Mouse (Mus musculus) CH12.LX (cell line): ENCODE measurements around the gene Gimap3. TPM values are rescaled to one million over a fixed set of nuclear protein-coding genes. Genes with fewer than 3 reads are reported as not detected.

Experiments used
- DNase-seq: peaks from one replicate; pipeline ENCODE4 v3.0.0-alpha.2; 2013; ENCODE audit errors: extremely low read depth
- H3K27ac ChIP-seq: 2 replicates; pipeline ENCODE4 v1.5.1; 2012; ENCODE audit warnings: low read depth, mild to moderate bottlenecking, control low read depth, moderate library complexity; ENCODE audit not compliant: insufficient read depth
- H3K27me3 ChIP-seq: replicated peaks from 2 replicates; pipeline ENCODE3; 2012; ENCODE audit warnings: inconsistent platforms
- H3K36me3 ChIP-seq, 2 experiments: replicated peaks in 1 of 2; 2 replicates each; pipeline versions ENCODE3 to v1.6.1; 2012; ENCODE audit warnings: inconsistent platforms in 1 of 2, low read length in 1 of 2, mild to moderate bottlenecking in 1 of 2, mixed read lengths in 1 of 2, moderate library complexity in 1 of 2; ENCODE audit not compliant: control insufficient read depth in 1 of 2, insufficient read depth in 1 of 2
- H3K4me1 ChIP-seq, 2 experiments: 2 replicates each; pipeline ENCODE4 v1.6.1; 2012; ENCODE audit warnings: inconsistent platforms in 1 of 2, moderate library complexity in 1 of 2; ENCODE audit not compliant: insufficient read depth in 2 of 2, control insufficient read depth in 1 of 2
- H3K4me2 ChIP-seq: 2 replicates; pipeline ENCODE4 v1.6.1; 2012; ENCODE audit warnings: low read depth, mild to moderate bottlenecking, control low read depth; ENCODE audit not compliant: poor library complexity, insufficient read depth, severe bottlenecking
- H3K4me3 ChIP-seq, 3 experiments: fragments of 150-350 bp in 1 of 3; sonication (generic) in 1 of 3; replicated peaks in 1 of 3; 2 replicates each; pipeline versions ENCODE3 to v1.5.1; 2011 to 2012; ENCODE audit warnings: low read depth in 2 of 3, low read length in 2 of 3, mild to moderate bottlenecking in 2 of 3, moderate library complexity in 2 of 3, control low read depth in 1 of 3, improper control_type of control experiment in 1 of 3, inconsistent platforms in 1 of 3, mixed read lengths in 1 of 3; ENCODE audit not compliant: poor library complexity in 1 of 3
- H3K79me2 ChIP-seq: replicated peaks from 2 replicates; pipeline ENCODE4 v1.6.1; 2012; ENCODE audit warnings: mild to moderate bottlenecking, moderate library complexity; ENCODE audit not compliant: control insufficient read depth, poor library complexity, insufficient read depth, severe bottlenecking; ENCODE audit errors: extremely low read depth
- H3K9ac ChIP-seq: 2 replicates; pipeline ENCODE4 v1.6.1; 2012; ENCODE audit warnings: low read depth, mild to moderate bottlenecking, control low read depth, moderate library complexity; ENCODE audit not compliant: insufficient read depth
- H3K9me3 ChIP-seq: replicated peaks from 2 replicates; pipeline ENCODE3; 2012; ENCODE audit warnings: low read length, inconsistent platforms, mixed read lengths
- BHLHE40 ChIP-seq: IDR thresholded peaks from 2 replicates; pipeline ENCODE4 v1.6.1; 2011; ENCODE audit warnings: mild to moderate bottlenecking, low read depth, low read length, improper control_type of control experiment
- CHD2 ChIP-seq: IDR thresholded peaks from 2 replicates; pipeline ENCODE4 v1.6.1; 2011; ENCODE audit warnings: low read length, improper control_type of control experiment
- CTCF ChIP-seq, 2 experiments: IDR thresholded peaks in 1 of 2; conservative IDR thresholded peaks in 1 of 2; 2 replicates each; pipeline ENCODE4 v1.5.1; 2011 to 2012; ENCODE audit warnings: low read depth in 2 of 2, low read length in 2 of 2, improper control_type of control experiment in 1 of 2, inconsistent platforms in 1 of 2, mild to moderate bottlenecking in 1 of 2, moderate library complexity in 1 of 2
- E2F4 ChIP-seq: IDR thresholded peaks from 2 replicates; pipeline ENCODE4 v1.6.1; 2011; ENCODE audit warnings: low read depth, low read length, improper control_type of control experiment; ENCODE audit not compliant: insufficient replicate concordance
- ELF1 ChIP-seq: IDR thresholded peaks from 2 replicates; pipeline ENCODE4 v1.6.1; 2014; ENCODE audit warnings: low read depth, mild to moderate bottlenecking, inconsistent platforms, low read length, improper control_type of control experiment
- ETS1 ChIP-seq: conservative IDR thresholded peaks from 2 replicates; pipeline ENCODE4 v1.6.1; 2012; ENCODE audit warnings: low read depth, mild to moderate bottlenecking, inconsistent platforms, low read length, improper control_type of control experiment, moderate library complexity
- IRF4 ChIP-seq: IDR thresholded peaks from 2 replicates; pipeline ENCODE4 v1.6.1; 2014; ENCODE audit warnings: low read depth, mild to moderate bottlenecking, inconsistent platforms, low read length, improper control_type of control experiment
- JUN ChIP-seq: IDR thresholded peaks from 2 replicates; pipeline ENCODE4 v1.6.1; 2011; ENCODE audit warnings: low read depth, mild to moderate bottlenecking, low read length, improper control_type of control experiment, moderate library complexity; ENCODE audit not compliant: insufficient read depth
- JUND ChIP-seq: conservative IDR thresholded peaks from 2 replicates; pipeline ENCODE4 v1.6.1; 2011; ENCODE audit warnings: low read depth, low read length, improper control_type of control experiment
- KAT2A ChIP-seq: IDR thresholded peaks from 2 replicates; pipeline ENCODE4 v1.6.1; 2012; ENCODE audit warnings: low read length, improper control_type of control experiment, inconsistent platforms; ENCODE audit not compliant: insufficient replicate concordance
- MAFK ChIP-seq: IDR thresholded peaks from 2 replicates; pipeline ENCODE4 v1.6.1; 2011; ENCODE audit warnings: low read length, improper control_type of control experiment; ENCODE audit not compliant: insufficient replicate concordance
- MAX ChIP-seq: IDR thresholded peaks from 2 replicates; pipeline ENCODE4 v1.6.1; 2011; ENCODE audit warnings: low read length, improper control_type of control experiment
- MAZ ChIP-seq: IDR thresholded peaks from 2 replicates; pipeline ENCODE4 v1.6.1; 2012; ENCODE audit warnings: low read depth, mild to moderate bottlenecking, inconsistent platforms, low read length, improper control_type of control experiment, moderate library complexity
- MEF2A ChIP-seq: IDR thresholded peaks from 2 replicates; pipeline ENCODE4 v1.6.1; 2014; ENCODE audit warnings: low read depth, mild to moderate bottlenecking, inconsistent platforms, low read length, improper control_type of control experiment, borderline replicate concordance
- MXI1 ChIP-seq: IDR thresholded peaks from 2 replicates; pipeline ENCODE4 v1.6.1; 2011; ENCODE audit warnings: mild to moderate bottlenecking, low read depth, low read length, improper control_type of control experiment
- MYC ChIP-seq: IDR thresholded peaks from 2 replicates; pipeline ENCODE4 v1.6.1; 2011; ENCODE audit warnings: low read depth, mild to moderate bottlenecking, improper control_type of control experiment, low read length
- NELFE ChIP-seq: IDR thresholded peaks from 2 replicates; pipeline ENCODE4 v1.6.1; 2011; ENCODE audit warnings: low read depth, low read length, improper control_type of control experiment
- NRF1 ChIP-seq: IDR thresholded peaks from 2 replicates; pipeline ENCODE4 v1.6.1; 2014; ENCODE audit warnings: low read depth, mild to moderate bottlenecking, inconsistent platforms, low read length, improper control_type of control experiment, moderate library complexity
- PAX5 ChIP-seq: IDR thresholded peaks from 2 replicates; pipeline ENCODE4 v1.6.1; 2012; ENCODE audit warnings: low read length, inconsistent platforms, mixed read lengths
- POLR2A ChIP-seq: IDR thresholded peaks from 2 replicates; pipeline ENCODE4 v1.6.1; 2011; ENCODE audit warnings: low read depth, mild to moderate bottlenecking, improper control_type of control experiment, low read length
- POLR2AphosphoS2 ChIP-seq: IDR thresholded peaks from 2 replicates; pipeline ENCODE4 v1.6.1; 2011; ENCODE audit warnings: low read depth, low read length, improper control_type of control experiment
- RAD21 ChIP-seq: IDR thresholded peaks from 2 replicates; pipeline ENCODE4 v1.6.1; 2011; ENCODE audit warnings: low read depth, mild to moderate bottlenecking, low read length, improper control_type of control experiment, moderate library complexity
- RCOR1 ChIP-seq: conservative IDR thresholded peaks from 2 replicates; pipeline ENCODE4 v1.6.1; 2012; ENCODE audit warnings: low read depth, mild to moderate bottlenecking, inconsistent platforms, low read length, improper control_type of control experiment
- SIN3A ChIP-seq: IDR thresholded peaks from 2 replicates; pipeline ENCODE4 v1.6.1; 2012; ENCODE audit warnings: low read length, improper control_type of control experiment, inconsistent platforms
- SMC3 ChIP-seq: IDR thresholded peaks from 2 replicates; pipeline ENCODE4 v1.6.1; 2011; ENCODE audit warnings: low read depth, low read length, improper control_type of control experiment
- TBP ChIP-seq: conservative IDR thresholded peaks from 2 replicates; pipeline ENCODE4 v1.6.1; 2011; ENCODE audit warnings: low read depth, low read length, improper control_type of control experiment
- TCF12 ChIP-seq: IDR thresholded peaks from 2 replicates; pipeline ENCODE4 v1.6.1; 2014; ENCODE audit warnings: low read depth, mild to moderate bottlenecking, inconsistent platforms, low read length, improper control_type of control experiment
- UBTF ChIP-seq: IDR thresholded peaks from 2 replicates; pipeline ENCODE4 v1.6.1; 2012; ENCODE audit warnings: low read depth, mild to moderate bottlenecking, inconsistent platforms, low read length, improper control_type of control experiment, moderate library complexity
- USF1 ChIP-seq: IDR thresholded peaks from 2 replicates; pipeline ENCODE4 v1.6.1; 2014; ENCODE audit warnings: low read depth, mild to moderate bottlenecking, inconsistent platforms, low read length, improper control_type of control experiment
- USF2 ChIP-seq: conservative IDR thresholded peaks from 2 replicates; pipeline ENCODE4 v1.6.1; 2011; ENCODE audit warnings: low read depth, low read length, improper control_type of control experiment
- ZC3H11A ChIP-seq: IDR thresholded peaks from 2 replicates; pipeline ENCODE4 v1.6.1; 2012; ENCODE audit warnings: low read depth, mild to moderate bottlenecking, inconsistent platforms, low read length, improper control_type of control experiment
- ZKSCAN1 ChIP-seq: IDR thresholded peaks from 2 replicates; pipeline ENCODE4 v1.6.1; 2012; ENCODE audit warnings: low read depth, inconsistent platforms, low read length, improper control_type of control experiment, borderline replicate concordance
- dilution Hi-C: fragments of 300-500 bp; cut with MboI; formaldehyde crosslinking; loops from 2 replicates; pipeline ENCODE4 v1.14.3; 2020; ENCODE audit warnings: low sequenced_read_pairs; ENCODE audit not compliant: extremely low pct_unique_long_range_greater_than_20kb, extremely low pct_ligation_motif_present
- in situ Hi-C: fragments of 300-500 bp; cut with MboI; formaldehyde crosslinking; loops from 3 replicates; pipeline ENCODE4 v1.14.3; 2019; ENCODE audit warnings: low sequenced_read_pairs, low pct_ligation_motif_present, low pct_unique_long_range_greater_than_20kb, mixed read lengths
- polyA plus RNA-seq: library from polyadenylated mRNA; unstranded; fragments of >175 nt; gene quantifications from 2 replicates; pipeline ENCODE4 v1.2.1, GENCODE M21; 2012; ENCODE audit warnings: low read depth; ENCODE audit not compliant: insufficient read length
- total RNA-seq, 2 experiments: library from RNA; depleted of rRNA; stranded (reverse); fragments of 300-350 nt in 1 of 2; fragments of >200 nt in 1 of 2; gene quantifications; 2 replicates each; pipeline ENCODE4 v1.2.3; 2012 to 2014

Gimap3 gene
- total and polyA plus RNA-seq, 3 experiments = 10.8 to 28.2 (median 17.7) TPM

- dilution Hi-C loops = no loop called here
- in situ Hi-C loops = no loop called here
- H3K27ac ChIP-seq = no peak overlapping the region
These were observed 37.0 kb downstream of the Gimap3 start for GRCm38 (mm10) chr6:48733660-48734059.

GRCm38 (mm10) chr6:48732864-48733304, 37.8 kb downstream of the Gimap3 start:
- Histone ChIP-seq H3K27ac (peak overlapping the region; percentile 67), H3K9ac (no peak overlapping the region; the same call in 1 of the 2 replicates), H3K4me1 (peaks cover 19 to 75% of the 10 kb centered on the region in 2 experiments), H3K4me3 (no peak overlapping the region), H3K27me3 (no peaks in the 10 kb centered on the region), H3K9me3 (peaks cover 2% of the 10 kb centered on the region), H3K4me2 (peak overlapping the region; percentile 26), H3K36me3 (peaks cover 0 to 9% of the 10 kb centered on the region in 2 experiments), H3K79me2 (peaks cover 7% of the 10 kb centered on the region; the same call in 1 of the 2 replicates)
- in situ Hi-C loops = no loop called here
- DNase-seq = peak; percentile 89
- dilution Hi-C loops = no loop called here
- TF ChIP-seq RCOR1 = peak; percentile 83
- TF ChIP-seq NRF1 = no peak
- no peak for TF ChIP-seq TBP
- peak; percentile 48 for TF ChIP-seq SMC3
- no peak for TF ChIP-seq NELFE
- peak; percentile 98 for TF ChIP-seq MYC
- TF ChIP-seq CTCF (conservative IDR thresholded peaks at IDR 0.05 in 1 of 2, IDR thresholded peaks at IDR 0.05 in 1 of 2; ENCODE audit: low read depth in 2 of 2, low read length in 2 of 2) = no peak
- TF ChIP-seq IRF4 = peak; percentile 84
- no peak for TF ChIP-seq PAX5
- TF ChIP-seq MEF2A = peak; percentile 94
- TF ChIP-seq E2F4 = no peak
- TF ChIP-seq MXI1 = peak; percentile 88
- peak; percentile 79 for TF ChIP-seq CHD2
- no peak for TF ChIP-seq POLR2AphosphoS2
- peak; percentile 74 for TF ChIP-seq MAFK
- TF ChIP-seq JUND = peak; percentile 69
- no peak for TF ChIP-seq USF2
- TF ChIP-seq MAX = peak; percentile 96
- 0 out of 2 replicates have a peak, but pooled peaks have one; percentile 42 for TF ChIP-seq POLR2A
- TF ChIP-seq ZKSCAN1 = no peak
- peak; percentile 85 for TF ChIP-seq SIN3A
- peak; percentile 48; the same call in 1 of the 2 replicates for TF ChIP-seq JUN
- TF ChIP-seq ELF1 = no peak; the same call in 1 of the 2 replicates
- TF ChIP-seq UBTF = no peak
- peak; percentile 95 for TF ChIP-seq TCF12
- TF ChIP-seq ZC3H11A = no peak
- peak; percentile 20 for TF ChIP-seq RAD21
- TF ChIP-seq BHLHE40 = peak; percentile 100
- TF ChIP-seq MAZ = peak; percentile 76; the same call in 1 of the 2 replicates

More at GRCm38 (mm10) chr6:48733660-48734059, 37.0 kb downstream of the Gimap3 start:
- Histone ChIP-seq H3K36me3 (peaks cover 0 to 9% of the 10 kb centered on the region in 2 experiments), H3K4me3 (no peak overlapping the region), H3K4me2 (no peak overlapping the region), H3K9me3 (peaks cover 2% of the 10 kb centered on the region), H3K27me3 (no peaks in the 10 kb centered on the region), H3K9ac (no peak overlapping the region), H3K79me2 (peaks cover 12% of the 10 kb centered on the region; the same call in 1 of the 2 replicates), H3K4me1 (peaks cover 18 to 70% of the 10 kb centered on the region in 2 experiments)
- no peak for DNase-seq
- TF ChIP-seq UBTF = no peak
- no peak for TF ChIP-seq USF1
- no peak for TF ChIP-seq MAFK
- no peak for TF ChIP-seq NRF1
- TF ChIP-seq ETS1 = no peak
- no peak for TF ChIP-seq KAT2A
- TF ChIP-seq IRF4 = no peak
- no peak for TF ChIP-seq POLR2AphosphoS2
- TF ChIP-seq CHD2 = no peak
- no peak for TF ChIP-seq POLR2A
- TF ChIP-seq CTCF (conservative IDR thresholded peaks at IDR 0.05 in 1 of 2, IDR thresholded peaks at IDR 0.05 in 1 of 2; ENCODE audit: low read depth in 2 of 2, low read length in 2 of 2) = no peak
- TF ChIP-seq RCOR1 = no peak
